Mouse (Mus musculus) lung, postnatal 25 days (tissue): ENCODE measurements at regions not wholly inside any gene's neighbourhood (a gene's known extent, or its start where the extent isn't known, plus 50 kb on each side); places are given as distances from the start of the nearest gene placed in this dataset.
A peak's percentile ranks its signal among the peaks of the same experiment; 100 is the strongest.
"Not testable (repeated sequence)": the region's sequence is repeated elsewhere in the genome, so short reads cannot be mapped to it uniquely, and the experiment has no call there.

ENCODE experiments used
- DNase-seq: peaks from one replicate; pipeline ENCODE4 v3.0.0; 2022; ENCODE audit warnings: low spot score

DNA sequence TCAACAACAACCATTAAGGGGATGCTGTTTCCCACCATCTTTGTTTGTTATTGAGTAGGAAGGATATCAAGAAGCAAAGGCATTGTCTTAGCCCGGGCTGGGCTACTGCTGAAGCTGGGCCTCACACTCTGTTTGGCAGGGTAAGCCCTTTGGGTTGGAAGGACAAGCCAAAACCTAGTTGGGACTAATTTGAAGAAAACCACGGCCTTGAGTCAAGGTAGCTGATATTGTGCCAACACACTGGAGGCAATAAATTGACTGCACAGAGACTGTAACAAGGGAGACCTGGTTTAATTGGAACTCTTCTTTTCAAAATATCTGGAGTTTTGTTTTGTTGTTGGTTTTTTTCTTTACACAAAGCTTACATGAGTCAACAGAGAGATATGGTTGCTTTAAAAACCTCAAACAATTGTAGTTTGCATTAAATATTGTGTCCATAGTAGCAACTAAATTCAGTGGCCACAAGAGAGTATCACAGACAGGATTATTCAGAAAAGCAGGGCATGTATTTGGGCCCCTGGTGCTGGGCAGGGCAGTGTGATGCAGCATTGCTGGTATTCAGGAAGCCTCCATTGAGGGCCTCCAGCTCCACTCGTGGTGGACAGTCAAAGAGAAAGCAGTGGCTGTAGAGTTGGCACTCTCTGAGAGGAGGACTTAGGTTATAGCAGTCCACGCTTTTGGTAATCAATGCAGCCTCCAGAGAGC lies 105.5 kb upstream of the Ubl3 start:
- no peak for DNase-seq

GRCm38 (mm10) chr5:148652525-148653243 lies 100.1 kb upstream of the Ubl3 start:
- DNase-seq = no peak

DNA sequence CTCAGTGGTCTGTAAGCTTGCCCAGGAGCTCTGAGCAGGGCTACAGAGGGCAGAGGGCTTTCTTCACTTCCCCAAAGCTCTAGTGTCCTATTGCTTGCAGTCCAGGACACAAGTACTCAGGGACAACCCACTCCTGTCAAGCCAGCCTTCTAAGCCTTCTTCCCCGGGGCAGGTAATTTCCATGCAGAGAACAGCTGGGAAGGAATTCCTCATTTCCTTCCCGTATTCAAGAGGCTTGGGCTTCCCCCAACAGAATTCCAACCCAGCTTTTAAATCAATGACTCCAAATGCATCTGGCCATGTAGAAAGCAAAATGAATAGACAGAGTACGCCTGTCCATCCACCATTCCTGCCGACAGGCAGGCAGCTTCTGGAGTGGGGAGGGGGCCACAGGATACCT lies 99.1 kb upstream of the Ubl3 start:
- DNase-seq = no peak

GRCm38 (mm10) chr5:148649573-148649972 lies 97.0 kb upstream of the Ubl3 start:
- DNase-seq = not testable (repeated sequence)

DNA sequence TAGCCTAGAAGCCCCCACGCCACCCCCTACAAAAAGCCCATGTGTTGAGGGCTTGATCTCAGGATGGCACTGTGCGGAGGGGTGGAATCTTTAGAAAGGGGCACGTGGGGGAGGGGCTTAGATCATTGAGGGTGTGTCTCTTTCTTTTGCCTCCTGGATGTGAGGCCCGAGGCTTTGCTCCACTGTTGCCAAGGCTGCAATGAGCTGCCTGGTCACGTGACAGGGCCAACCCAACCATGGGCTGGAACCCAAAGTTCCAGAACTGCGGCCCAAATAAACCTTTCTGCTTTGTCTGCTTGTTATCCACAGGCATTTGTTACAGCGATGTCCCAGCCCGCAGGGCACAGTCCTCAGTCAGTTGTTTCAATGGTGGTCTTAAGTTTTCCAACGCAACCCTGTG lies 96.5 kb upstream of the Ubl3 start:
- no peak for DNase-seq

DNA sequence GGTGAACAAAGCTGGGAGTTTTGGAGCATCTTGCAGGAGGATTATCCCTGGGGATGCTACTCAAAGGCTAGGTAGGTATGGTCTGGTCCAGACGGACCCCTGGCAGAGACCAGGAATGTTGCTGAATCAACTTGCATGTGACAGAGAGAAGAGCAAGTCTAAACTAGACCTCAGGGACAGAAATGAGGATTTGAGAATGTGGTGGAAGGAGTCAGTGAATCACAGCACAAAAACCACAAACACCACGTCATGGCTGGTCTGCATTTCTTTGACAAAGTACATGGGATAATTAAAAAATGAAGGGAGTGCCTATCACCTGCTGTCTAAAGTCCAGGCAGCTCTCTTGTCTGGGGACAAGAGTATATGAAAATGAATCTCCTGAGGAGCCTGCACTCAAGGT lies 95.1 kb upstream of the Ubl3 start:
- no peak for DNase-seq

GRCm38 (mm10) chr5:148645772-148646171 lies 93.2 kb upstream of the Ubl3 start:
- DNase-seq = no peak

- DNase-seq = peak; percentile 38
These were observed 92.6 kb upstream of the Ubl3 start for GRCm38 (mm10) chr5:148645191-148645681.

GRCm38 (mm10) chr5:148644345-148644744 lies 91.8 kb upstream of the Ubl3 start:
- DNase-seq = no peak

GRCm38 (mm10) chr5:148641652-148642395 lies 89.2 kb upstream of the Ubl3 start:
- no peak for DNase-seq

- DNase-seq = no peak
These were observed 87.9 kb upstream of the Ubl3 start for GRCm38 (mm10) chr5:148640523-148640922.

GRCm38 (mm10) chr5:148634919-148635356 lies 82.3 kb upstream of the Ubl3 start:
- DNase-seq = peak; percentile 53

DNA sequence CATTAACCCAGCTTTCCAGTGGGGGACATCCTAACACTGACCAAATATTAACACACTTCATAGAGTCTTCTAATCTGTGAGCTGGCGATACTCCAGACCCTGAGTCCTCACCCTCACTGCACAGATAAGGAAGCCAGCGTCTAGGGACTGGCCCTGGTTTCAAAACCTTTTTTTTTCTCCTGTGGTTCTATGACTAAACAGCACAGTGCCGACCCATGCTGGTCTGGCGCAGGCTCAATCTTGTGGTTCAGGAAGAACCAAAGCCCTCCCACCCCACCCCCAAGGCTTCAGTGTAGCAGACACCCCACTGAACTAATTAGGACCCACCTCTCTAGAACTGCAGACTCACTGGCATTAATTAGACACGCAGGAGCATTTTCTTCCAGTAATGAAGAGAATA lies 81.4 kb upstream of the Ubl3 start:
- DNase-seq = peak; percentile 18

GRCm38 (mm10) chr5:148633331-148633730 lies 80.7 kb upstream of the Ubl3 start:
- DNase-seq = peak; percentile 13

DNA sequence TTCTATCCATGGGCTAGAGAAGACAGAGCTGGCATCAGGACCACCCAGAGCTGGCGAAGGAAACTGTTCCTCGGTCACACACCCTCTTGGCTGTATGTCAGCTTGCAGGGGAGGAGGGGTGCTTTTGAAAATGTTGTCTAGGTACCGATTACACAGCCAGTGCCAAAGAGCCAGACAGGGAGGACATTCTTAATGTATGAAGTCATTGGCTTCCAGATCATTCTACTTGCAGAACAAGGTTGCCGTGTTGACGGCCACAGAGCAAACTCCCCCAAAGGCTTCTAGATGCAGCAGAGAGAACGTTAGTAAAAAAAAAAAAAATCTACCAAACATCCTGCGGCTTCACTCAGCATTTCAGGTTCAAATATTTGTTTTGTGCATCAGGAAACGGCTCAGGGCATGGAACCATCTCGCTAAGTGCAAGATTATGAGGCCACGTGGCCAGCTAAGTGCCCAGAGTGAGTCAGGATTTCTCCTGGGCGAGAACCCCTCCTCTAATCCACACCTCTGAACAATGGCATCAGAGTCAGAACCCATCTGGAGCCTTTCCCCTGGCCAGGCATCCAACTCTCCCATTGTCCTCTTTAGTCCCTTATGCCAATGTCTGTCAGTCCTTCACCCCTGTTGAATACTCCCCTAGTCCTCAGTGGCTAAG lies 80.1 kb upstream of the Ubl3 start:
- DNase-seq = peak; percentile 72

- DNase-seq = no peak
These were observed 79.0 kb upstream of the Ubl3 start for GRCm38 (mm10) chr5:148631566-148631965.

DNA sequence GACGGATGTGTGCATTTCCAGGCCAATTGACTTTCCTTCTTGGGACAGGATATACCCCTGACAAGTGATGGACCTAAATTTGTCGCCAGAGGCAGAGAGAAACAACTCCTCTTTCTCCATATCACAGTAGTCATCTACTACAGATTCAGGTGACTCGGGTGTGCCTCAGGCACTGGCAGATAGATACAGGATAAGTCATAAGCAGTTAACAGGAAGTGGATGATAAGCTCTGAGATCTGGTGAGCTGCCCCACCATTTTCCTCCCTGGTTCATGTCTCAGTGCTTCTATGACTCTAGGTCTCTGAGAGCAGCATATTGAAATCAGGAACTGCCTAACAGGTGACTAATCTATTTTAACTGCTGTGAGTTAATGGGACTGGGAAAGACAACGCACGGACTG lies 73.4 kb upstream of the Ubl3 start:
- no peak for DNase-seq

- no peak for DNase-seq
These were observed 72.2 kb upstream of the Ubl3 start for GRCm38 (mm10) chr5:148624649-148625405.

DNA sequence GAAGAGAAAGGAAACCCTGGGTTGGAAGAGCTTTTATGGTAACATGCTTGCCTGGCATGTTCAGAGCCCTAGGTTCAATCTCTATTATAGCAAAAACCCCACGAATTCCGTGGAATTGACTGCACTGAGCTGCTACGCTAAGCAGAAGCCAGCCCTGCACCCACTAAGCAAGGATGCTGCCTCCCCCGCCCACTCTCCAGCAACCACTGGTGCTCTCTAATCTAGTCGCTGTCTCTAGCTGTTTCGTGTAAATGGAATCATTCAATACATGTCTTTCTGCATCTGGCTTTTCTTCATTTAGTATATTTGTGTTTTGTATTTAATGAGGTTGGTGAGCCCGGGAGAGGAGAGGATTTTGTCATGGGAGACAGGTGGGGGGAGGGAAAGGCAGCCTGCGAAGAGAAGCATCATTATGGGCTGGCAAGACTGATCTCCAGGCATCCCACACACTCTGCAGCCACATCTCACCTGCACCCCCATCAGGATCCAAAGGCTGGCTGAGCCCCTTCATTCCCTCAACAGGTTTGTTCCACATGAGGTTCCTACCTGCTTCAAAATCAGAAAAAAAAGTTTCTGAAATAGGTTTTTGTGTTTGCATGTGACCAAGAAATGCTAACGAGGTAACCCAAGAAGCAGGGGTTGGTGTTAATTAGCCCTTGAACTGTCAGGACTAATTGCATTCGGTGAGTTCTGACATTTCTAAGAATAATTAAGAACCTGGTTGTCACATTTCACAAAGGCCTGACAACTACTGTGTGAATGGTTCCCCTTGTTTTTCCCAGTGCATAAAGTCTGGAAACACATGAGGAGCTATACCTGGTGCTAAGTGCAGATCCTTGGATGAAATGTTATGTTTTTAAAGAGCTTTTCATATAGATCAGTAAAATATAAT lies 68.6 kb upstream of the Ubl3 start:
- DNase-seq = no peak

DNA sequence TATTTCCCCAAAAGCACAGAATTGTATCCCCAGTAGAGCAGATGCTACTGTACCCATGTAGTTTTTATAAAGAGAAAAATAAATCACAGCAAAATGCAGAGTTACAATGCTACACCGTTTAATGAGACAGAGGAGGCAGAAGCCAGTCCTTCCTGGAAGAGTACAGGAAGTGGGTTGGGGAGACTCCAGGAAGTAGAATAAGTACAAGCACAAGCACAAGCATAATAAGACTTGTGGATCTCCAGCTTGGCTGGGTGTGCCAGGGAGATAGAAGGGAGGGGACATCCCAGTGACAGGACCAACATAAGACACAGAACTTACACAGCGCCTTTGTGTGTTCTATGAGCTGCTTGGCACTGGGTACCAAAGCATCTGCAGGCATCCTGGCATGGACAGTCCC lies 67.3 kb upstream of the Ubl3 start:
- no peak for DNase-seq
